Mouse (Mus musculus) T-helper 2 cell (primary cell): Measurements from ENCODE around the gene Sez6.

Experiments
- in situ Hi-C: fragments of 300-600 bp; cut with MboI, MseI; formaldehyde crosslinking; loops from one replicate; pipeline ENCODE4 v1.15.1; 2025; ENCODE audit warnings: high pct_unique_total_duplicates

Gene Sez6

GRCm38 (mm10) chr11:77930751-77931540 is at the start of gene Sez6:
Gene Sez6 (plus strand): TSS chr11:77930800.
- in situ Hi-C loops, result no loop called here

GRCm38 (mm10) chr11:77884524-77885245 is 45.9 kb upstream of the Sez6 start:
- in situ Hi-C loops, result no loop called here

- in situ Hi-C loops, result no loop called here
Observed at GRCm38 (mm10) chr11:77885246-77885575, 45.4 kb upstream of the Sez6 start.

GRCm38 (mm10) chr11:77887373-77887960 is 43.1 kb upstream of the Sez6 start:
- in situ Hi-C loops, result no loop called here

GRCm38 (mm10) chr11:77888846-77889245 is 41.8 kb upstream of the Sez6 start:
- in situ Hi-C loops, result no loop called here

DNA sequence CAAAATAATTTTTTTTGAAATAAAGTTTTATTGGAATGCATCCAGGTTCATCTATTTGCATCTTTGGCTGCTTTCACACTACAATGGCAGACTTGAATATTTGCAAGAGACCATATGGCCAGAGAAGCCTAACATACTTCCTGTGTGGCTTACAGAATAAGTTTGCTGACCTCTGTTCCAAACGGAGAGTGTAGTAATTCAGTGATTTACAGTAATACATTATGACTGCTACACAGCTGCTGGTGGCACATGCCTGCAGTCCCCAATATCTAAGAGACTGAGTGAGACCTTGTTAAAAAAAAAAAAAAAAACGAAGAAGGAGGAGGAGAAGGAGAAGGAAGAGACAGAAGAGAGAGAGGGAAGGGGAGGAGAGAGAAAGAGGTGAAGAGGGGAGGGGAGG is 41.1 kb upstream of the Sez6 start:
- in situ Hi-C loops, result no loop called here

GRCm38 (mm10) chr11:77890648-77891258 is 39.8 kb upstream of the Sez6 start:
- in situ Hi-C loops, result no loop called here

- in situ Hi-C loops, result no loop called here
Observed at GRCm38 (mm10) chr11:77892883-77893282, 37.7 kb upstream of the Sez6 start.

DNA sequence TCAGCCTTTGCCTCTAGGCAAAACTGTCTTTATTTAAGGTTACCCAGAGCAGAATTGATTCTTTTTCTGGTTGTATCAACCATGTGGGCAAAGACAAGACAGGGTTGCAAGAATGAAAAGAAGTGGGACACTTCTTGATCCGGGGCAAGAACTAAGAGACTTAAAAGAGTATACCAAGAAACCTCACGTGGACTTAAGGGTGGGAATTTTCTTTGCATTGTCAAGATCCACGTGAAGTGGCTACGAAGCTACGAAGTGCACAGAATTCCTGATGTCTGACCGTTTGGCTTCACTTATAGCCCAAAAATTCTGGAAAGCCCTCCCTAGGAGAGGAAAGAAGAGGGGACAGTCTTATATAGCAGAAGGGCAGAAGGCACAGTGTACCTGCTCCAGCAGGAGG is 37.3 kb upstream of the Sez6 start:
- in situ Hi-C loops, result no loop called here

DNA sequence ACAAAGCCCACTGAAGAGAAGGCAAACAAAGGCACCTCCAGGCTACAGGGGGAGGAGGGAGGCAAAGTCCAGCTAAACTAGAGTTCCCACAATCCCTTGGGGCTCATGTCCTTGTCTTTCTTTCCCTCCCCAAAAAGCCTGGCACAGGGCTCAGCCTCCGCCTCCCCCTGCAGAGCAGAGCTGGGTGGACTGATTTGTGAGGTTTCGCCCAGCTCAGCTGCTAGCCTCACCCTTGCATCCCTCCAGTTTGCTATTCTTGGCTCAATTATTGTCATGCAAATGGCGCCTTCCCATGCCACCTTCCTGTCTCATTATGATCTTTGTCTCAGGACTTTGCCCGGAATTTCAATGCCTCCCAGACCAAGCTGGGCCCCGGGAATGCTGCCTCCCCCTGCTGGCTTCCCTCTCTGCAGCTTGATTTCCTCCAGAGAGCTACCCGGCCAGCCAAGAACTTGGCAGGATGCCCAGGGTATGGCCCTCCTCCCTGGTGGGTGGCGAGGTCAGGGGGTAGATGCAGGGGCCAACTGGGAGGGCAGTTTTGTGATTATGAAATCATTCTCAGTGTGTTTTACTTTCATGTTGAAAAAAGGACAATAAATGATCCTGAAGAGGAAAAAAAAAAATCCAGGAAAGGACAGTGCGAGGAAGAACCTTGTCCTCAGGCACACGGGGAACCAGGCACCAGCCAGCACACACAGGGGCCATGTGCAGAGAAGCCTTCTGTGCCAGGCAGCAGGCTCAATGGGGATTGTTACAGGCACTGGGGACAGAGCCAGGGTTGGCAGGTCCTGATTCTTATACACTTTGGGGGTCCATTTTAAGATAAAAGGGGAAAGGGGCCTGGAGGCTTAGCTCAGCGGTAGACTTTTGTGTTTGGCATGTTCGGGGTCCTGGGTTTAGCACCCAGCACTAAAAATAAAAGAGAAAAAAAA is 36.5 kb upstream of the Sez6 start, which contains the start of gene Pipox:
Pipox (minus strand) TSS at position 310 of the 932 bp plus-strand sequence.
- in situ Hi-C loops, result no loop called here

GRCm38 (mm10) chr11:77894967-77895366 is 35.6 kb upstream of the Sez6 start:
- in situ Hi-C loops, result no loop called here

DNA sequence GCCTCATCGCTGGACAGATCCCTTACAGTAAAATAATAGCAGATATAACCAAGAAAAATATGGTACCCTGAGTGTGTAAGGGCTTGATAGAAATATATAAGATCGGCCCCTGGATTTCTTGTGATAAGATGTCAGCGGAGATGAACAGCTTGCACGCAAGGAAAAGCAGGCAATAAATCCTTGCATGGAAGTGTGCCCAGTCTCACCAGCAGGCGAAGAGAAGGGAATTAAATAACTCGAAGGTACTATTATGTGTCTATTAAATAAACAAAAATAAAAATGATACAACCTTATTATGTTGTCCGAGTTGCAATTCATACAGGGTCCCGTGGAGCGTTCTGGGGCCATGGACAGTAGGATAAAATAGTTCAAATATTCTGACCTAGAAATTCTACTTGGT is 34.6 kb upstream of the Sez6 start:
- in situ Hi-C loops, result no loop called here

DNA sequence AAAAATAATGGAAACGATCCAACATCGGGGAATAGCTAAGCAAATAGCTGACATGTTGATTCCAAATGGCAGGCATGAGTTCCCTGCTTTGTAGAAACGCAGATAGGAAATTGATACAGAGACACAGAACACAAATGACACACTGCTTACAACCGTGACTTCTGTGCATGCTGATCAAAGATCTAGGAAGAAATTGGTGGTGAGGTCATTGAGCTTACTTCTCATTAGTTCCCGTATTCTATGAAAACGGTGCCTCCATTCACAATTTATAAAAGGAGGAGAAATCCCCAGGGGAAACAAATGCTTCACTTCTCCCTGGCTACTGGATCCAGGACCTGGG is 34.1 kb upstream of the Sez6 start:
- in situ Hi-C loops, result no loop called here

GRCm38 (mm10) chr11:77896820-77897805 is 33.5 kb upstream of the Sez6 start:
- in situ Hi-C loops, result no loop called here

DNA sequence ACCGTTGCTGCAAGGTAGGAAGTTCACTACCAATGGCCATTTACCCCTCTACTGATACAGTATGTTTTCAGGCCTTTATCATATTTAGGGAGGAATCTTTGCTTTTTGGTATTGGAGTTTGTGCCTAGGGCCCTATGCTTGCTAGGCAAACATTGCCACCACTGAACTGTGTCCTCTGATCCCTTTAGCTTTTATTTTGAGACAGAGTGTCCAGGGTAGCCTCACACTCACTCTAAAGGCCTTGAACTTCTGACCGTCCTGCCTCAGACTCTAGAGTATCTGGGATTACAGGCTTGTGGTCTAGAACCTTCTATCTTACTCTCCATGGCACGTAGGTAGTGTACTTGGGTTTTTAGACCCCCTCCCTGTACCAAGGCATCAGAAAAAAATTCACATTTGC is 30.4 kb upstream of the Sez6 start:
- in situ Hi-C loops, result no loop called here

- in situ Hi-C loops, result no loop called here
Observed at GRCm38 (mm10) chr11:77900696-77901095, 29.9 kb upstream of the Sez6 start.

- in situ Hi-C loops, result no loop called here
Observed at GRCm38 (mm10) chr11:77901366-77901765, 29.2 kb upstream of the Sez6 start.

DNA sequence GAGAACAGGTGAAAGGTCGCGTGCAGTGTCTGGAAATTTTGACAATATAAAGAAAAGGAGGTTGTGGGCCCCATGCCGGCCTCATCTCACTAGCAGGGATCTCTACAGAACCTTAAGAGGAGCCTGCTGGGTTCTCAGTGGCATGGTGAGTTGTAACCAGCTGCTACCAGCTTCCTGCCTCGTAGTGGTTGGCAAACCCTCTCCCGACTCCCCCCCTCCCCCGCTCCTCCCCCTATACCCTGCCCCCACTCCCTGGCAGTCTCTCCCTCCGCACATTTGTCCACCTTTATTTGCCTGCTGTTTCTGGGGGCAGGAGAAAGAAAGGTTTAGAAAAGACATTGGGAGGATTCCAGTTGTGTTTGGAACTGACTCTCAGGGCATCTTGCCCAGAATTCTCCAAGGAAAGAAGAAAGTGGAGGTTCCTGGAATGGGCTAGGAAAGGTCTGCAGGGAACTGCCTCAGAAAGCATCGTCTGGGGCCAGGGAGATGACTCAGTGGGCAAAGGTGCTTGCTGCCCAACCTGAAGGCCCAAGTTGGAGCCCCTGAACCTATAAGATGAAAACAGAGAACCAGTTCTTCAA is 28.7 kb upstream of the Sez6 start:
- in situ Hi-C loops, result no loop called here

GRCm38 (mm10) chr11:77903761-77904160 is 26.8 kb upstream of the Sez6 start:
- in situ Hi-C loops, result no loop called here

- in situ Hi-C loops, result no loop called here
Observed at GRCm38 (mm10) chr11:77904707-77905106, 25.9 kb upstream of the Sez6 start.
